Mouse (Mus musculus): ENCODE data around the gene Hnrnpf. TPM values are rescaled to one million over a fixed set of nuclear protein-coding genes. Genes with fewer than 3 reads are reported as not detected.

The Hnrnpf gene
- polyA plus RNA-seq, 1 experiment, result 502 TPM

DNA sequence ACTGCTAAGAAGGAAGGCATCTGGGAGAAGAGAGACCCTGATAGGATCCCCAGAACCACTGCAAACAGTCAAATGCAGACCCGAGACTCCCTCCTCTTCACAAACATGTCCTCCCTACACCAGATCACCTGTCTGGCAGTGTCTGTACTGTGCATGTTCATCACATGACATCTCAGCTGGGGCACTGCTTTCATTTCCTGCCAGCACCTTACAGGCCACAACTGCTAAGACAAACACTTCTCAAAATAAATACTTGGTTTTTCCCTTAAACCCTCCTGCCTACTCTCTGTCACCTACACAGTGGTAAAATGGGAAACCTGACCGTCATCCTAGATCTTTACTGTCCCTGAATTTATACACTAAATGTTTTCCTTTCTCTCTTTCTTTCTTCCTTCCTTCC, 43.8 kb downstream of the Hnrnpf start:
- no peak overlapping the region for H3K4me3 ChIP-seq (ENCODE audit: insufficient read depth, low read depth, low read length)
- 93% methylated on average over 2 of the region's 2 CpGs for WGBS
- H3K27ac ChIP-seq (ENCODE audit: insufficient read depth, low read depth, low read length), result no peak overlapping the region
- no peak for TF ChIP-seq CTCF (IDR thresholded peaks at IDR 0.05; ENCODE audit: insufficient read depth, low read depth, low read length)
- TF ChIP-seq POLR2A (IDR thresholded peaks at IDR 0.05; ENCODE audit: insufficient read depth, low read depth, low read length), result no peak
- H3K4me1 ChIP-seq (ENCODE audit: control insufficient read depth, insufficient read depth, low read length), result no peaks in the 10 kb centered on the region; the same call in 1 of the 2 replicates

DNA sequence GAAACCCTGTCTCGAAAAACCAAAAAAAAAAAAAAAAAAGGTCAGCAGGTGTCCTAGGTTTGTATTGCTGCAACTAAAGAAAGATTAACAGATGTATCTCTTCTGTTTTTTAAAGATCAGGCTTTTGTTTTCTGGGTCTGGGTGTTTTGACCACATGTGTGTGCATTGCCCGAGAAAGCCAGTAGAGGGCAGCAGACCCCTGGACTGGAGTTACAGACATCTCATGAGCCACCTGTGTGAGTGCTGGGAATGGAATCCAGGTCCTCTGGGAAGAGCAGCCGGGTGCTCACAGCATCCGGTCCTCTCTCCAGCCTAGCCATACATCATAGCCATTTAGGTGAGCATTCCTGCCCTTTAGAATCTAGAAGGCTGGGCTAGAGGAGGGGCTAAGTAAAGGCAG, 52.2 kb downstream of the Hnrnpf start:
- H3K4me1 ChIP-seq (ENCODE audit: control insufficient read depth, insufficient read depth, low read length), result 0 out of 2 replicates have a peak, but pooled peaks cover 4% of the 10 kb centered on the region
- WGBS, result 86% methylated on average over 4 of the region's 4 CpGs
- no peak for TF ChIP-seq CTCF (IDR thresholded peaks at IDR 0.05; ENCODE audit: insufficient read depth, low read depth, low read length)
- no peak for TF ChIP-seq POLR2A (IDR thresholded peaks at IDR 0.05; ENCODE audit: insufficient read depth, low read depth, low read length)
- no peak overlapping the region for H3K4me3 ChIP-seq (ENCODE audit: insufficient read depth, low read depth, low read length)
- no peak overlapping the region for H3K27ac ChIP-seq (ENCODE audit: insufficient read depth, low read depth, low read length)

DNA sequence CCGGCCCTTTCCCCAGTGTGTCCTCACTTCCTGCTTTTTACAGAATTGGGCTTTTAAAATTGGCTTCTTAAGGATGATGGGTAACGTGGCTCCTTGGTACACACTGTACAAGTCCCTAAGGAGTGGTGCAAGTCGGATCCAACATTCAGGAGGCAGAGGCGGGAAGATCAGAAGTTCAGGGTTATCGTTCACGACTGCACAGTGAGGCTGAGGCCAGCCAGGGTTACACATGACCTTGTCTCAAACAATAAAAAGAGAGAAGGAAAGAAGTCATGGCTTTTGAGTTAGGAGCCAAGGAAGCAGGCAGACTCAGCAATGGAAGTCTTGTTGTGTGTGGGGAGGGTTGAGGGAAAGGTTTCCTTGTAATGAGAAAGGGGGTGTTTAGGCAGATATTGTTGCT, 56.0 kb downstream of the Hnrnpf start:
- H3K4me1 ChIP-seq (ENCODE audit: control insufficient read depth, insufficient read depth, low read length), result 0 out of 2 replicates have a peak, but pooled peaks cover 4% of the 10 kb centered on the region
- TF ChIP-seq CTCF (IDR thresholded peaks at IDR 0.05; ENCODE audit: insufficient read depth, low read depth, low read length) (no peak), POLR2A (IDR thresholded peaks at IDR 0.05; ENCODE audit: insufficient read depth, low read depth, low read length) (no peak)
- WGBS, result 84% methylated on average over 6 of the region's 6 CpGs
- no peak overlapping the region for H3K4me3 ChIP-seq (ENCODE audit: insufficient read depth, low read depth, low read length)
- no peak overlapping the region for H3K27ac ChIP-seq (ENCODE audit: insufficient read depth, low read depth, low read length)

DNA sequence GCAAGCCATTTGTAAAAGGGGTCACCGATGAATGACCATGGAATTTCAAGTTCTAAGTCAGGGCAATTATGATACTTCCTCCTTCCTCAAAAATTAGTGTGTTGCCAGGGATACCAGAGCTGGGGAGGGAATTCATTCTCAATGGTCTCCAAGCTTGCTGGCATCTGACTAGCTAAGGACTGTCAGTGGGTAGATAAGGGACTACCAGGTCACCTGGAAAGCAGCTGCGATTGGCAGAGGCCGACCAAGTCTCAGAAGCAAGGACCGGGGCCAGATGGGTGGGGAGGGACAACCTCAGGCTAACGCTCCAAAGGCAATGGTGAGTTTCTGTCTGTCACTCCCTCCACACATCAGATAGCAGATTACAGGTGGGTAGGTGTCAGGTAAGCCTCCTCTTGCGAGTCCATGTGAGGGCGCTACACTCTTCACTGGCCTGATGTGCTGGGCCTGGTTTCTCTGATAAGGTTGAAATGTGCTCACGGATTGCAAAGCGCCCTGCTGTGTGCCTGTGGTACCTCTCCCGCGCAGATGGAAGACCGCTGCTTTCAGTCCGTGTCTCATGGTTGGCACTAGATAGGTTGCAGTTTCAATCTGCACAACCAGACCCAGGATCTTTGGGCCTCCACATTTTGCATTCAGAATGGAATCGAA, 56.9 kb downstream of the Hnrnpf start:
- TF ChIP-seq POLR2A (IDR thresholded peaks at IDR 0.05; ENCODE audit: insufficient read depth, low read depth, low read length), result no peak
- TF ChIP-seq CTCF (IDR thresholded peaks at IDR 0.05; ENCODE audit: insufficient read depth, low read depth, low read length), result no peak
- Histone ChIP-seq H3K27ac (ENCODE audit: insufficient read depth, low read depth, low read length) (no peak overlapping the region), H3K4me3 (ENCODE audit: insufficient read depth, low read depth, low read length) (no peak overlapping the region), H3K4me1 (ENCODE audit: control insufficient read depth, insufficient read depth, low read length) (0 out of 2 replicates have a peak, but pooled peaks cover 4% of the 10 kb centered on the region)
- WGBS, result 42% methylated on average over 14 of the region's 14 CpGs

DNA sequence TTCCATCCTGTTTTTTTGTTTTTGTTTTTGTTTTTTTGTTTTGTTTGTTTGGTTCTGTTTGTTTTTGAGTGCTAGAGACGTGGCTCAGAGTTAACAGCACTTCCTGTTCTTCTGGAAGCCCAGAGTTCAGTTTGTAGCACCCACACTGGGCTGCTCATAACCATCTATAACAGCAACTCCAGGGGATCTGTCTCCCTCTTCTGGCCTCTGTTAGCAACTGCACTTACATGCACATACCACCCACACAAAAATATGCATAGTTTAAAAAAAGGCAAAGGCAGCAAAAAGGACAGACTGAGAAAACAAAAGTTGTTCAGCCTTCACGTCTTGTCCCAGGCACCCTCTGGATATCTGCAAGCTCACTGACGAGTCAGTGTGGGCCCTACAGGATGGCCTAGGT, 63.1 kb downstream of the Hnrnpf start:
- TF ChIP-seq POLR2A (IDR thresholded peaks at IDR 0.05; ENCODE audit: insufficient read depth, low read depth, low read length), result no peak
- TF ChIP-seq CTCF (IDR thresholded peaks at IDR 0.05; ENCODE audit: insufficient read depth, low read depth, low read length), result no peak
- 86% methylated on average over 3 of the region's 3 CpGs for WGBS
- Histone ChIP-seq H3K4me1 (ENCODE audit: control insufficient read depth, insufficient read depth, low read length) (peaks cover 3% of the 10 kb centered on the region; the same call in 1 of the 2 replicates), H3K27ac (ENCODE audit: insufficient read depth, low read depth, low read length) (no peak overlapping the region), H3K4me3 (ENCODE audit: insufficient read depth, low read depth, low read length) (no peak overlapping the region)

DNA sequence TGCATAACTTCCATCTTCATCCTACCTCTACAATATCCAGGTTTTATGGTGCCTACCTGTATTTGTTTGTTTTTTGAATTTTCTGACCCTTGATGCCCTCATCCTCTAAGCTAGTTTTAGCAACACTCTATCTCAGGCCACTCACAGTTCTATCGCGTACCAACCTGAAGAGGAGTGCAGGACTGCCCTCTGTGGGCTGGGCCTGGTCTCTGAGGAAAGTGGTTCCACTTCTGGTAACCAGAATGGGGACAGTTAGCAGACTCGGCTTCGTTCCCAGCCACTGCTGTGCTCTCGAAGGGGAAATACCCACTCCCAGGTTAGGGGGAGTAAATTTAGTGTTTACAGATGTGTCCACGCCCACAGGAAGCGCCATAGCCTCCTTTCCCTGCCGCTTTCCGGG, 66.6 kb downstream of the Hnrnpf start:
- TF ChIP-seq POLR2A (IDR thresholded peaks at IDR 0.05; ENCODE audit: insufficient read depth, low read depth, low read length) (no peak), CTCF (IDR thresholded peaks at IDR 0.05; ENCODE audit: insufficient read depth, low read depth, low read length) (no peak)
- Histone ChIP-seq H3K4me1 (ENCODE audit: control insufficient read depth, insufficient read depth, low read length) (peaks cover 3% of the 10 kb centered on the region; the same call in 1 of the 2 replicates), H3K4me3 (ENCODE audit: insufficient read depth, low read depth, low read length) (no peak overlapping the region), H3K27ac (ENCODE audit: insufficient read depth, low read depth, low read length) (no peak overlapping the region)
- whole genome bisulfite sequencing, result 53% methylated on average over 9 of the region's 9 CpGs

Other genes starting within 250 kb of the Hnrnpf start
- gene Zfp637, start 59.1 kb upstream of the Hnrnpf start, polyA plus RNA-seq (2012; ENCODE audit: insufficient read depth, insufficient read length, low replicate concordance, missing spikeins), result not detected in 2 replicates
- gene Zfp239, start 38.2 kb upstream of the Hnrnpf start, polyA plus RNA-seq (2012; ENCODE audit: insufficient read depth, insufficient read length, low replicate concordance, missing spikeins), result not detected in 2 replicates
- not detected in 2 replicates for gene Fxyd4, start 37.4 kb downstream of the Hnrnpf start, polyA plus RNA-seq (2012; ENCODE audit: insufficient read depth, insufficient read length, low replicate concordance, missing spikeins)
- gene Rasgef1a, start 111.1 kb downstream of the Hnrnpf start, polyA plus RNA-seq (2012; ENCODE audit: insufficient read depth, insufficient read length, low replicate concordance, missing spikeins), result not detected in 2 replicates
- not detected in 2 replicates for gene Csgalnact2, start 238.8 kb downstream of the Hnrnpf start, polyA plus RNA-seq (2012; ENCODE audit: insufficient read depth, insufficient read length, low replicate concordance, missing spikeins)

Data from olfactory bulb, adult 2 months (tissue).